Mouse (Mus musculus) MEL (cell line): Measurements from ENCODE around the gene Gm13723. TPM values are rescaled to one million over a fixed set of nuclear protein-coding genes. Genes with fewer than 3 reads are reported as not detected.

Source experiments
- polyA plus RNA-seq, 2 experiments: library from polyadenylated mRNA; stranded (reverse) in 1 of 2; unstranded in 1 of 2; fragments of >175 nt in 1 of 2; fragments of >200 nt in 1 of 2; gene quantifications; 2 replicates each; pipeline versions ENCODE4 v1.2.1 to v1.2.4; 2012; ENCODE audit warnings: low replicate concordance in 2 of 2, low read depth in 1 of 2; ENCODE audit not compliant: insufficient read length in 2 of 2, insufficient read depth in 1 of 2, missing spikeins in 1 of 2
- total RNA-seq: library from RNA; depleted of rRNA; stranded (reverse); fragments of 300-350 nt; gene quantifications from 2 replicates; pipeline ENCODE4 v1.2.3, GENCODE M21; 2012; rRNA removed

Gm13723 gene
- total and polyA plus RNA-seq, 3 experiments: not detected

Other genes starting within 250 kb of the Gm13723 start
- gene Olfr1084, start 235.1 kb downstream of the Gm13723 start, total RNA-seq: not detected in 2 replicates
- not detected for gene Olfr1084, start 235.1 kb downstream of the Gm13723 start, polyA plus RNA-seq
- gene Olfr1085, start 212.8 kb downstream of the Gm13723 start, total RNA-seq: not detected in 2 replicates
- gene Olfr1085, start 212.8 kb downstream of the Gm13723 start, polyA plus RNA-seq: not detected
- not detected in 2 replicates for gene Olfr1086, start 194.7 kb downstream of the Gm13723 start, total RNA-seq
- not detected for gene Olfr1086, start 194.7 kb downstream of the Gm13723 start, polyA plus RNA-seq
- not detected in 2 replicates for gene Olfr1087, start 176.4 kb downstream of the Gm13723 start, total RNA-seq
- not detected for gene Olfr1087, start 176.4 kb downstream of the Gm13723 start, polyA plus RNA-seq
- gene Olfr1089, start 141.1 kb downstream of the Gm13723 start, total RNA-seq: not detected in 2 replicates
- gene Olfr1089, start 141.1 kb downstream of the Gm13723 start, polyA plus RNA-seq: not detected
- not detected in 2 replicates for gene Olfr1090, start 115.8 kb downstream of the Gm13723 start, total RNA-seq
- gene Olfr1090, start 115.8 kb downstream of the Gm13723 start, polyA plus RNA-seq: not detected
- not detected in 2 replicates for gene Olfr1093, start 92.3 kb downstream of the Gm13723 start, total RNA-seq
- not detected for gene Olfr1093, start 92.3 kb downstream of the Gm13723 start, polyA plus RNA-seq
- gene Olfr141, start 64.8 kb downstream of the Gm13723 start, total RNA-seq: not detected in 2 replicates
- not detected for gene Olfr141, start 64.8 kb downstream of the Gm13723 start, polyA plus RNA-seq
- gene Olfr1094, start 50.1 kb downstream of the Gm13723 start, total RNA-seq: not detected in 2 replicates
- gene Olfr1094, start 50.1 kb downstream of the Gm13723 start, polyA plus RNA-seq: not detected
- not detected in 2 replicates for gene Olfr1095, start 23.1 kb downstream of the Gm13723 start, total RNA-seq
- not detected for gene Olfr1095, start 23.1 kb downstream of the Gm13723 start, polyA plus RNA-seq
- gene Olfr1097, start 17.4 kb upstream of the Gm13723 start, total RNA-seq: not detected in 2 replicates
- not detected for gene Olfr1097, start 17.4 kb upstream of the Gm13723 start, polyA plus RNA-seq
- gene Olfr1098, start 49.7 kb upstream of the Gm13723 start, total RNA-seq: not detected in 2 replicates
- not detected for gene Olfr1098, start 49.7 kb upstream of the Gm13723 start, polyA plus RNA-seq
- not detected in 2 replicates for gene Olfr1099, start 85.9 kb upstream of the Gm13723 start, total RNA-seq
- gene Olfr1099, start 85.9 kb upstream of the Gm13723 start, polyA plus RNA-seq: not detected
- gene Olfr1100, start 105.2 kb upstream of the Gm13723 start, total RNA-seq: not detected in 2 replicates
- not detected for gene Olfr1100, start 105.2 kb upstream of the Gm13723 start, polyA plus RNA-seq
- gene Olfr1101, start 116.4 kb upstream of the Gm13723 start, total RNA-seq: not detected in 2 replicates
- gene Olfr1101, start 116.4 kb upstream of the Gm13723 start, polyA plus RNA-seq: not detected
- gene Olfr1102, start 123.6 kb upstream of the Gm13723 start, total RNA-seq: not detected in 2 replicates
- gene Olfr1102, start 123.6 kb upstream of the Gm13723 start, polyA plus RNA-seq: not detected
- not detected in 2 replicates for gene Olfr1104, start 152.3 kb upstream of the Gm13723 start, total RNA-seq
- not detected for gene Olfr1104, start 152.3 kb upstream of the Gm13723 start, polyA plus RNA-seq
- gene Olfr1105, start 161.7 kb upstream of the Gm13723 start, total RNA-seq: not detected in 2 replicates
- gene Olfr1105, start 161.7 kb upstream of the Gm13723 start, polyA plus RNA-seq: not detected
- not detected in 2 replicates for gene Olfr1106, start 177.5 kb upstream of the Gm13723 start, total RNA-seq
- gene Olfr1106, start 177.5 kb upstream of the Gm13723 start, polyA plus RNA-seq: not detected
- not detected in 2 replicates for gene Olfr1107, start 201.0 kb upstream of the Gm13723 start, total RNA-seq
- gene Olfr1107, start 201.0 kb upstream of the Gm13723 start, polyA plus RNA-seq: not detected
- gene Olfr1109, start 221.2 kb upstream of the Gm13723 start, total RNA-seq: not detected in 2 replicates
- gene Olfr1109, start 221.2 kb upstream of the Gm13723 start, polyA plus RNA-seq: not detected
- not detected in 2 replicates for gene Olfr259, start 239.8 kb upstream of the Gm13723 start, total RNA-seq
- gene Olfr259, start 239.8 kb upstream of the Gm13723 start, polyA plus RNA-seq: not detected